Mouse (Mus musculus): ENCODE results near the gene Ush1g. TPM values are rescaled to one million over a fixed set of nuclear protein-coding genes. Genes with fewer than 3 reads are reported as not detected.

Gene Ush1g
- polyA plus RNA-seq, 1 experiment, result 0.05 TPM

GRCm38 (mm10) chr11:115348681-115349248 is 26.9 kb upstream of the Ush1g start:
- H3K36me3 ChIP-seq (ENCODE audit: control insufficient read depth, insufficient read depth, low read length), result no peaks in the 10 kb centered on the region
- H3K27me3 ChIP-seq (replicated peaks; ENCODE audit: control insufficient read depth, insufficient read depth, low read length), result no peaks in the 10 kb centered on the region
- H3K4me3 ChIP-seq (ENCODE audit: insufficient read depth, low read depth, low read length), result no peak overlapping the region
- WGBS, result 55% methylated on average over 17 of the region's 17 CpGs
- no peak overlapping the region for H3K27ac ChIP-seq (ENCODE audit: insufficient read depth, low read depth, low read length)
- H3K4me1 ChIP-seq (ENCODE audit: control insufficient read depth, insufficient read depth, low read length), result no peaks in the 10 kb centered on the region
- DNase-seq, result no peak
- TF ChIP-seq CTCF (conservative IDR thresholded peaks at IDR 0.05; ENCODE audit: insufficient read depth, insufficient read length, low read depth, low read length) (no peak), POLR2A (IDR thresholded peaks at IDR 0.05; ENCODE audit: low read depth, low read length) (no peak)

GRCm38 (mm10) chr11:115345515-115345914 is 23.7 kb upstream of the Ush1g start:
- DNase-seq, result no peak
- H3K36me3 ChIP-seq (ENCODE audit: control insufficient read depth, insufficient read depth, low read length), result no peaks in the 10 kb centered on the region
- no peaks in the 10 kb centered on the region for H3K4me1 ChIP-seq (ENCODE audit: control insufficient read depth, insufficient read depth, low read length)
- H3K27me3 ChIP-seq (replicated peaks; ENCODE audit: control insufficient read depth, insufficient read depth, low read length), result no peaks in the 10 kb centered on the region
- no peak overlapping the region for H3K27ac ChIP-seq (ENCODE audit: insufficient read depth, low read depth, low read length)
- TF ChIP-seq POLR2A (IDR thresholded peaks at IDR 0.05; ENCODE audit: low read depth, low read length) (no peak), CTCF (conservative IDR thresholded peaks at IDR 0.05; ENCODE audit: insufficient read depth, insufficient read length, low read depth, low read length) (no peak)
- no peak overlapping the region for H3K4me3 ChIP-seq (ENCODE audit: insufficient read depth, low read depth, low read length)
- WGBS, result 27% methylated on average over 7 of the region's 7 CpGs

GRCm38 (mm10) chr11:115344967-115345366 is 23.1 kb upstream of the Ush1g start:
- TF ChIP-seq CTCF (conservative IDR thresholded peaks at IDR 0.05; ENCODE audit: insufficient read depth, insufficient read length, low read depth, low read length) (no peak), POLR2A (IDR thresholded peaks at IDR 0.05; ENCODE audit: low read depth, low read length) (no peak)
- Histone ChIP-seq H3K27me3 (replicated peaks; ENCODE audit: control insufficient read depth, insufficient read depth, low read length) (no peaks in the 10 kb centered on the region), H3K27ac (ENCODE audit: insufficient read depth, low read depth, low read length) (no peak overlapping the region), H3K4me3 (ENCODE audit: insufficient read depth, low read depth, low read length) (no peak overlapping the region), H3K36me3 (ENCODE audit: control insufficient read depth, insufficient read depth, low read length) (no peaks in the 10 kb centered on the region), H3K4me1 (ENCODE audit: control insufficient read depth, insufficient read depth, low read length) (no peaks in the 10 kb centered on the region)
- 23% methylated on average over 12 of the region's 12 CpGs for WGBS
- DNase-seq, result no peak

- WGBS, result 58% methylated on average over 6 of the region's 6 CpGs
These were observed 20.0 kb upstream of the Ush1g start for GRCm38 (mm10) chr11:115341866-115342265.

GRCm38 (mm10) chr11:115341246-115341645 is 19.4 kb upstream of the Ush1g start:
- no peaks in the 10 kb centered on the region for H3K36me3 ChIP-seq (ENCODE audit: control insufficient read depth, insufficient read depth, low read length)
- H3K4me3 ChIP-seq (ENCODE audit: insufficient read depth, low read depth, low read length), result no peak overlapping the region
- DNase-seq, result no peak
- TF ChIP-seq CTCF (conservative IDR thresholded peaks at IDR 0.05; ENCODE audit: insufficient read depth, insufficient read length, low read depth, low read length) (no peak), POLR2A (IDR thresholded peaks at IDR 0.05; ENCODE audit: low read depth, low read length) (no peak)
- no peak overlapping the region for H3K27ac ChIP-seq (ENCODE audit: insufficient read depth, low read depth, low read length)
- H3K27me3 ChIP-seq (replicated peaks; ENCODE audit: control insufficient read depth, insufficient read depth, low read length), result no peaks in the 10 kb centered on the region
- peaks cover 5% of the 10 kb centered on the region; the same call in 1 of the 2 replicates for H3K4me1 ChIP-seq (ENCODE audit: control insufficient read depth, insufficient read depth, low read length)
- 72% methylated on average over 2 of the region's 2 CpGs for WGBS

More at GRCm38 (mm10) chr11:115341866-115342265, 20.0 kb upstream of the Ush1g start:
- TF ChIP-seq CTCF (conservative IDR thresholded peaks at IDR 0.05; ENCODE audit: insufficient read depth, insufficient read length, low read depth, low read length) (no peak), POLR2A (IDR thresholded peaks at IDR 0.05; ENCODE audit: low read depth, low read length) (no peak)
- no peak for DNase-seq
- Histone ChIP-seq H3K27me3 (replicated peaks; ENCODE audit: control insufficient read depth, insufficient read depth, low read length) (no peaks in the 10 kb centered on the region), H3K36me3 (ENCODE audit: control insufficient read depth, insufficient read depth, low read length) (no peaks in the 10 kb centered on the region), H3K4me1 (ENCODE audit: control insufficient read depth, insufficient read depth, low read length) (peaks cover 5% of the 10 kb centered on the region; the same call in 1 of the 2 replicates), H3K4me3 (ENCODE audit: insufficient read depth, low read depth, low read length) (no peak overlapping the region), H3K27ac (ENCODE audit: insufficient read depth, low read depth, low read length) (no peak overlapping the region)

GRCm38 (mm10) chr11:115337826-115338225 is 16.0 kb upstream of the Ush1g start:
- Histone ChIP-seq H3K4me1 (ENCODE audit: control insufficient read depth, insufficient read depth, low read length) (peaks cover 5% of the 10 kb centered on the region; the same call in 1 of the 2 replicates), H3K27ac (ENCODE audit: insufficient read depth, low read depth, low read length) (no peak overlapping the region), H3K36me3 (ENCODE audit: control insufficient read depth, insufficient read depth, low read length) (no peaks in the 10 kb centered on the region), H3K27me3 (replicated peaks; ENCODE audit: control insufficient read depth, insufficient read depth, low read length) (no peaks in the 10 kb centered on the region), H3K4me3 (ENCODE audit: insufficient read depth, low read depth, low read length) (no peak overlapping the region)
- WGBS, result 26% methylated on average over 1 of the region's 1 CpGs
- TF ChIP-seq CTCF (conservative IDR thresholded peaks at IDR 0.05; ENCODE audit: insufficient read depth, insufficient read length, low read depth, low read length) (no peak), POLR2A (IDR thresholded peaks at IDR 0.05; ENCODE audit: low read depth, low read length) (no peak)
- peak; percentile 55 for DNase-seq

GRCm38 (mm10) chr11:115337350-115337749 is 15.5 kb upstream of the Ush1g start:
- peaks cover 5% of the 10 kb centered on the region; the same call in 1 of the 2 replicates for H3K4me1 ChIP-seq (ENCODE audit: control insufficient read depth, insufficient read depth, low read length)
- H3K27ac ChIP-seq (ENCODE audit: insufficient read depth, low read depth, low read length), result no peak overlapping the region
- WGBS, result 32% methylated on average over 3 of the region's 3 CpGs
- H3K27me3 ChIP-seq (replicated peaks; ENCODE audit: control insufficient read depth, insufficient read depth, low read length), result no peaks in the 10 kb centered on the region
- TF ChIP-seq CTCF (conservative IDR thresholded peaks at IDR 0.05; ENCODE audit: insufficient read depth, insufficient read length, low read depth, low read length) (no peak), POLR2A (IDR thresholded peaks at IDR 0.05; ENCODE audit: low read depth, low read length) (no peak)
- DNase-seq, result peak; percentile 69
- H3K4me3 ChIP-seq (ENCODE audit: insufficient read depth, low read depth, low read length), result no peak overlapping the region
- H3K36me3 ChIP-seq (ENCODE audit: control insufficient read depth, insufficient read depth, low read length), result no peaks in the 10 kb centered on the region
